Mouse (Mus musculus) frontal cortex, adult (tissue): ENCODE data around the gene Mprip.

ENCODE experiments used
- ATAC-seq: cut with Nextera tagmentation; 2 replicates; pipeline ENCODE4 v1.9.2; 2017; ENCODE audit warnings: mild to moderate bottlenecking, moderate library complexity, mixed read lengths; ENCODE audit not compliant: low TSS enrichment

The Mprip gene

GRCm38 (mm10) chr11:59759178-59759577, 98.1 kb downstream of the Mprip start:
- peak; percentile 88 for ATAC-seq

DNA sequence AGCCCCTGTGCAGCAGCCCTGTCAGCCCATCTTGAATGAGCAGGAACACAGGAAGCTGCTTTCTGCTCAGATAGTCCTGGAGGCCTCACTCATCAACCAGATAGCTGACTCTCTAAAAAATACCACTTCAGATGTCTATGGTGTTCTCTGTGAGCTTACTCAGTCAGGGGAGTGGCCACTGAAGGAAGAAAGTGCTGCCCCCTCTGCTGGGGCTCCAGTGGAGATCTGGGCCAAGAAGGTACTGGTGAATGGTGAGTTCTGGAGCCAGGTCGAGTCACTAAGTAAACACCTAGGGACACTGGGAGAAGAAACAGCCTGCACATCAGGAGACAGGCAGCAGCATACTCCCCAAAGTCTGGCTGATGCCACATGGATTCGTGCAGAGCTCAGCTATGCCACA, 98.5 kb downstream of the Mprip start:
- no peak for ATAC-seq

- no peak for ATAC-seq
Observed at GRCm38 (mm10) chr11:59760796-59761195, 99.7 kb downstream of the Mprip start.

- peak; percentile 88 for ATAC-seq
Observed at GRCm38 (mm10) chr11:59769307-59769706, 108.2 kb downstream of the Mprip start.

- ATAC-seq: peak; percentile 21; the same call in 1 of the 2 replicates
Observed at GRCm38 (mm10) chr11:59769738-59770137, 108.6 kb downstream of the Mprip start.

DNA sequence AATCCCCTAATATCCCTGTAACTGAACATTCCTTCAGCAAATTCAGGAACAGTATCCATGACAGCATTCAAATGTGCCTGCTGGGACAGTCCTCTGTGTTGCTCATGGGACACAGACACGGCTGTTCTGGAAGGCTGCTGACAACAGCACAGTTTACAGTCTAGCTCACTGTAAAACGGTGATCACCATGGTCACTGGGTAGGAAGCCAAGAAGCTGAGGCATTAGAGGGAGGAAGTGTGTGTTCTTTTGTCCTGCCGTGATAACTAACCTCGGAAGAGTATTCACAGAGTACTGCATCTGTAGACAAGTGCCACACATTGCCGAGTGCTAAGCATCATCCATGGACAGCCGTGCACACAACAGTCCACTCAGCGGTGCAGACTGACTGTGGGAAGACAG, 109.6 kb downstream of the Mprip start:
- ATAC-seq: no peak

DNA sequence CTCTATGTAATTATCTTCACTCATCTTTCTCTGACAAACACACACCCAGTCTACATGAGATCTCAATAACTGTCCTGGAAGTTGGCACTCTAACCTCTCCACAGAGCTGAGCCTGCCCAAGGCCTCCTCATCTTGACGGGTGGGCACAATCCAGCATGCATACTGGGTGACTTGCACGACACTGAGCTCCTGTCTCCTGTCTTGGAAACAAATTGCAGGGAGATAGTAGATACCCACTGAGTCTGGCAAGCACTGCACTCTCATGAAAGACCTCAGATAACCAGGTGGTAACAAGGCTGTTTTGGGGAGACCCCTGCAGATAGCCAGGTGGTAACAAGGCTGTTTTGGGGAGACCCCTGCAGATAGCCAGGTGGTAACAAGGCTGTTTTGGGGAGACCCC, 111.2 kb downstream of the Mprip start:
- no peak for ATAC-seq

GRCm38 (mm10) chr11:59772902-59773301, 111.8 kb downstream of the Mprip start:
- ATAC-seq: no peak

DNA sequence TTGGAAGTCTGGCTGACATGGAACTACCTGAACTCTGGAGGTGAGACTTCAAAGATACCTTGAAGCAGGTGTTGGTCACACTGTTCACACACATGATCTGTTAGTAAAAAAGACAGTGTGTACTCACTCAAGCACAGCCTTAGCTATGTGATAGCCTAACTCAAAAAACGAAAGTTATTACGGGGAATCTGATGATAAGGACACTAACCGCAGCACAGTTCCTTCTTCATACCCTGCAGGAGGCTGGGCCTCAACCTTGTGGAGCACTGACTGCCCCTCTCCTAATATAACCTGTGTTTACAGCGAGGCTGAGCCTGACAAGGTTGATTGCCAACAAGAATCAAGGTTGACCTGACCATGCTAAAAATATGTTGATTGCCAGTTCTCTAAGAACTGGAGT, 113.4 kb downstream of the Mprip start:
- no peak for ATAC-seq

GRCm38 (mm10) chr11:59775435-59776148, 114.5 kb downstream of the Mprip start:
- no peak for ATAC-seq

DNA sequence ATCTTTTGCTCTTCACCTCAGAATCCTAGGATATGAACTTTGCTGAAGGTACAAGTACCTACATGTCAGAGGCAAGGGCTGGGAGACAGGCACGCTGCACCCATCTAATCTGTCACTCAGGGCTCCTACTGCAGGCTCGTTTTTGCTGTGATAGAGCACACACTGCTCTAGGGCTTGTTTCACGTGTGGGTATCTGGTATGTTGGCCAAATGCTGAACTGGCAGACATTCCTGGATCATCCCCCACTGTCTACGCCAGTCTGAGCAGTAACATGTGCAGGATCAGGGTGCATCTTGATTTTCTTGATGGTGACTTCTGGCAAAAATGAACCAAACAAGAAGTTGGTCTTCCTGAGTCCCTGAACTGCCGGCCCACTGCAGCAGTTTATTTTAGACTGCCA, 116.2 kb downstream of the Mprip start:
- ATAC-seq: peak; percentile 38

DNA sequence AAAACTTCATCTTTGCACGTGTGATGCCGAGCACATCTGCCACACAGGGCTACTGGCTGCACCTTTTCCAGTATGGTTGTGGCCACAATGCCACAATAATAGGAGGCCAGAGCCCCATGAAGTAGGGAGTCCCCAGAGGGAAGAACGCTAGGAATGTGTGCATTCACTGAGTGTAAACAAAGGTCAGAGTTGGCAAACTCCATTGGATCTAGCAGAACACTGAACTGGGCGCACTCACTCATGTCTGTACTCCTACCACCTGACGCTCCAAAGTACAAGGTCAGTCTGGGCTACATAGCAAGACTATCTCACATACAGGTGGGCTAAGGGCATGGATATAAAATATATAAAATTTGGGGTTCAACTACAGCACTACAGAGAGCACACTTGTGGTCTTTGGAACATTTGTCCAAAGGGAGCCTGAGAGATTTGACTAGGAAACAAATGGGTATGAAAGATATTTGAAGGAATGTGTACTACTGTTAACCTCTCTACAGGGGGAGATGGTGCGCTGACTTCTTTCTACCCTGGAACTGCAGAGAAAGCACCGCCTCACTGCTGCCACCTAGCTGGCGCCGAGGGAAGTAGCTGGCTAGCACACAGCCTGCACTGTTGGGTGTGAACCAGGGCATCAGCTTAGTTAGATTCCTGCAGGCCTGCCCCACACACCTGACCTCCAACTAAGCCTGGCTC, 117.2 kb downstream of the Mprip start:
- peak; percentile 70 for ATAC-seq

GRCm38 (mm10) chr11:59778874-59779223, 117.7 kb downstream of the Mprip start:
- no peak for ATAC-seq

DNA sequence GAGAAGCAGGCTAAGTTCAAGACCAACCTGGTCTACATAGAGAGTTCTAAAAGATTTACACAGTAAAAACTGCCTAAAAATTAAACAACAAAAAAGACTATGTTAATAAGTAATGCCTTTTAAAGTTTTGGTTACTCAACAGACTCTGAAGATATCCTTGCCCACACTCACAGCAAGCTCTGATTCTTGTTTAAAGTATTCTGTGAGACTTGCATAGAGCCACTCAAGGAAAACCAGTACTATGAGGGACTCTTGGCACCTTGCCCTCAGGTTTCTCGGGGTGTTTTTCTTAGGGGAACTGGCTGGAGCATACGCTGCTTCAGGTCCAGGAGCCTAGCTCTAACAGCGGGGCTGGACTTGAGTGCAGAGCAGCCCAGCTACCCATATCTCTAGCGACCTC, 118.3 kb downstream of the Mprip start:
- no peak for ATAC-seq

GRCm38 (mm10) chr11:59780241-59780640, 119.1 kb downstream of the Mprip start:
- ATAC-seq: no peak

GRCm38 (mm10) chr11:59782091-59782590, 121.0 kb downstream of the Mprip start:
- no peak for ATAC-seq

DNA sequence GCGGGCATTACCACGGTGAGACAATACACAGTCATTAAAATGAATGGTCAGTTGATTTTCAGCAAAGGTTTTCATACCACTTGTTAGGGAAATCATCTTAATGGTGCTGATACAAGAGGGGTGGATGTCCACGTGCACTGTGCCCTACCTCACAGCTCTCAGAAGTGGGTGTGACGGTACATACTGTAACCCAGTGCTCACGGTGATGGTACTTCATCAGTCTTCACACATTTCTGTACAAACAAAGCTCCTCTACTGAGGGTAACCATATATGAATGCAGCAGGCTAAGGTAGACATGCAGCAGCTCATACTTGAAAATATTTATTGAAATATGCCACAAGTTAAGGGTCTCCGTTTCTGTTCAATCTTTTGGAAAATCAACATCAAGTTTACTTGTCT, 122.5 kb downstream of the Mprip start:
- ATAC-seq: no peak

DNA sequence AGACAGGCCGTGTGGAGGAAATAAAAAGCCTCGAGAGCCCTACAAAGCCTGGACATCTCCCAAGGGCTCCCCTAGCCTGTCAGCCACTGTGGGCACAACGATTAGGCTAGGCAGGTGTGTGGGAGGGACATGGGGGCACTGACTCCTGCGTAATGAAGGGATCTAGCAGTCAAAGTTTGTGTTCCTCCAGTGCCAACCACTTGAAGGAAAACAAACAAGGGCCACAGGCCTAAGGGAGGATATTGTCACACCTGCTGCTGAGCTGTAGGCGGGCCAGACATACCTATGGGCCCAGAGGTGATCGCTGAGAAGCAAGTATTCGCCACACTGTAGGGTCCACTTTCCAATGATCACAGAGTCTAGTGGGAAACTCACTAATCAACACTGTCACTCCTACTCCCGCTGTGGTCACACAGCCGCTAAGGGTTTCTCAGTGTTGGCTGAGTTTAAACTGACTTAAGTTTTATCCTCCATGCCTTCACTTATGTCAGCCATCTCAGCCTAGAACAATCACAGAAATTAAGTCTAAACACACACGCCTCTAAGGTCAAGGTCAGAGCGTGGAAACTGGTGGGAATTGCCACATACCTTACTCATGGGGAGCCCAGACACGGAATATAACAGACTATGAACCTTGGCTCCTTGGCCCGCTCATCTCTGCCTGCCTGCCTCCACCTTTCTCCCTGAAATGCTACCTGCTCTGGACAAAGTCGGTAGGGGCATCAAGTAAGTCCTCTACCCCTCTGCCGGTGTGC, 125.5 kb downstream of the Mprip start:
- peak; percentile 19; the same call in 1 of the 2 replicates for ATAC-seq

GRCm38 (mm10) chr11:59787199-59787781, 126.2 kb downstream of the Mprip start, which contains the start of gene Pld6:
TSS of gene Pld6 (minus strand) at chr11:59787645.
- peak; percentile 64; the same call in 1 of the 2 replicates for ATAC-seq

GRCm38 (mm10) chr11:59789311-59789710, 128.2 kb downstream of the Mprip start:
- ATAC-seq: no peak

GRCm38 (mm10) chr11:59793390-59793789, 132.3 kb downstream of the Mprip start:
- no peak for ATAC-seq

GRCm38 (mm10) chr11:59800412-59800811, 139.3 kb downstream of the Mprip start:
- no peak for ATAC-seq
